Mouse (Mus musculus) erythroblast, embryonic 14.5 days (primary cell): ENCODE measurements around the gene Sobp.

Experiments
- GATA1 ChIP-seq: IDR thresholded peaks from 2 replicates; pipeline ENCODE4 v1.6.1; 2012; ENCODE audit warnings: low read length, inconsistent platforms, mixed read lengths
- TAL1 ChIP-seq: IDR thresholded peaks from 3 replicates; pipeline ENCODE4 v1.6.1; 2012; ENCODE audit warnings: low read length, inconsistent platforms, mixed read lengths

DNA sequence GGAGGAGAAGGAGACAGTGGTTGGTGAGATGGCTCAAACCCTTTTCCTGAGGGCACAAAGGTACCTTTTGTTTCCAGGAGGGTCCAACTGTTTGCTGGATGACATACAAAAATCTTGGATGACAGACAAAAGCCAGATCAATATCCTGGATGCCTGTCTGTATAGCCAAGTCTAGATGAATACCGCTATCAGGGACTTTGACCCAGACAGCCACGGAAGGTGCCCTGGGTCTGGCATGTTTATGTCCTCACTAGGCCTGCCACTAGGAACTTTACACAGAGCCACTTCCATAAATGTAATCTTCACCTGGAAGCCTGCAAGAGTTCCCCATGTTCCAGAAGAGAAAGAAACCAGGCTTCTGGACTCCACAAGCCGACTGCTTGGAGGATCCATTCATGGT, 172.9 kb downstream of the Sobp start:
- TF ChIP-seq TAL1 (no peak), GATA1 (no peak)
